Mouse (Mus musculus) forebrain, embryonic 10.5 days (tissue): ENCODE measurements around the gene Usp6nl. TPM values are rescaled to one million over a fixed set of nuclear protein-coding genes. Genes with fewer than 3 reads are reported as not detected.

Experiments
- DNase-seq: peaks from one replicate; pipeline ENCODE4 v3.0.0-alpha.2; 2017; ENCODE audit warnings: low spot score; ENCODE audit errors: extremely low spot score
- H3K27ac ChIP-seq: fragments of 300-500 bp; sonication (generic); 2 replicates; pipeline ENCODE4 v1.5.1; 2016; ENCODE audit warnings: mild to moderate bottlenecking
- H3K27me3 ChIP-seq: fragments of 300-500 bp; sonication (generic); 2 replicates; pipeline ENCODE4 v1.6.1; 2016; ENCODE audit warnings: mild to moderate bottlenecking; ENCODE audit not compliant: poor library complexity, severe bottlenecking
- H3K36me3 ChIP-seq: fragments of 300-500 bp; sonication (generic); replicated peaks from 2 replicates; pipeline ENCODE4 v1.6.1; 2016; ENCODE audit warnings: mild to moderate bottlenecking, moderate library complexity
- H3K4me1 ChIP-seq: fragments of 300-500 bp; sonication (generic); 2 replicates; pipeline ENCODE4 v1.6.1; 2016
- H3K4me3 ChIP-seq: fragments of 300-500 bp; sonication (generic); 2 replicates; pipeline ENCODE4 v1.5.1; 2016; ENCODE audit warnings: mild to moderate bottlenecking, moderate library complexity
- H3K9me3 ChIP-seq: fragments of 300-500 bp; sonication (generic); 2 replicates; pipeline ENCODE4 v1.6.1; 2016; ENCODE audit warnings: mild to moderate bottlenecking, moderate library complexity
- WGBS: fragments of 180-500 bp; shearing (Covaris S2); methylation state at CpG from one replicate; pipeline ENCODE4 v1.1.7; 2016; 5-methylcytosine and 5-hydroxymethylcytosine counted together
- polyA plus RNA-seq: library from polyadenylated mRNA; unstranded; fragments of >200 nt; fragmentation: Nextera tagmentation; extraction: Ambion mirVana; gene quantifications from 2 replicates; pipeline ENCODE4 v1.2.1, GENCODE M21; 2016

The Usp6nl gene
- polyA plus RNA-seq, 1 experiment from 2014 or later = 9.7 TPM

- WGBS = 83% methylated on average over 16 of the region's 16 CpGs
- peak overlapping the region; percentile 71 for H3K27ac ChIP-seq
- no peak overlapping the region for H3K4me3 ChIP-seq
- no peak for DNase-seq
- no peaks in the 10 kb centered on the region for H3K27me3 ChIP-seq
- H3K36me3 ChIP-seq = no peaks in the 10 kb centered on the region
- H3K9me3 ChIP-seq = peaks cover 5% of the 10 kb centered on the region; the same call in 1 of the 2 replicates
- H3K4me1 ChIP-seq = peaks cover 23% of the 10 kb centered on the region
Observed at GRCm38 (mm10) chr2:6478361-6478965, 156.0 kb downstream of the Usp6nl start.

GRCm38 (mm10) chr2:6478966-6479391 is 156.5 kb downstream of the Usp6nl start:
- H3K4me1 ChIP-seq = peaks cover 28% of the 10 kb centered on the region
- no peak for DNase-seq
- peaks cover 5% of the 10 kb centered on the region; the same call in 1 of the 2 replicates for H3K9me3 ChIP-seq
- H3K27ac ChIP-seq = peak overlapping the region; percentile 71
- H3K4me3 ChIP-seq = no peak overlapping the region
- H3K27me3 ChIP-seq = no peaks in the 10 kb centered on the region
- no peaks in the 10 kb centered on the region for H3K36me3 ChIP-seq
- 79% methylated on average over 13 of the region's 13 CpGs for WGBS

- H3K9me3 ChIP-seq = peaks cover 5% of the 10 kb centered on the region; the same call in 1 of the 2 replicates
- DNase-seq = no peak
- H3K4me1 ChIP-seq = peaks cover 30% of the 10 kb centered on the region
- H3K27ac ChIP-seq = no peak overlapping the region
- 86% methylated on average over 5 of the region's 5 CpGs for WGBS
- no peaks in the 10 kb centered on the region for H3K27me3 ChIP-seq
- H3K36me3 ChIP-seq = no peaks in the 10 kb centered on the region
- no peak overlapping the region for H3K4me3 ChIP-seq
Observed at GRCm38 (mm10) chr2:6479620-6480019, 157.2 kb downstream of the Usp6nl start.

GRCm38 (mm10) chr2:6481966-6482365 is 159.5 kb downstream of the Usp6nl start:
- H3K27me3 ChIP-seq = no peaks in the 10 kb centered on the region
- no peak overlapping the region for H3K4me3 ChIP-seq
- no peaks in the 10 kb centered on the region for H3K9me3 ChIP-seq
- no peak for DNase-seq
- 94% methylated on average over 8 of the region's 8 CpGs for WGBS
- H3K4me1 ChIP-seq = peaks cover 30% of the 10 kb centered on the region
- no peaks in the 10 kb centered on the region for H3K36me3 ChIP-seq
- H3K27ac ChIP-seq = no peak overlapping the region

- no peaks in the 10 kb centered on the region for H3K36me3 ChIP-seq
- no peaks in the 10 kb centered on the region for H3K9me3 ChIP-seq
- peak overlapping the region; percentile 65; the same call in 1 of the 2 replicates for H3K27ac ChIP-seq
- WGBS = 32% methylated on average over 3 of the region's 3 CpGs
- no peak overlapping the region for H3K4me3 ChIP-seq
- H3K4me1 ChIP-seq = peaks cover 30% of the 10 kb centered on the region
- H3K27me3 ChIP-seq = no peaks in the 10 kb centered on the region
- DNase-seq = no peak
Observed at GRCm38 (mm10) chr2:6482411-6482810, 159.9 kb downstream of the Usp6nl start.

- Histone ChIP-seq H3K4me1 (peaks cover 30% of the 10 kb centered on the region), H3K36me3 (no peaks in the 10 kb centered on the region), H3K27me3 (no peaks in the 10 kb centered on the region), H3K4me3 (no peak overlapping the region), H3K9me3 (no peaks in the 10 kb centered on the region), H3K27ac (peak overlapping the region; percentile 65)
- DNase-seq = no peak
- WGBS = 48% methylated on average over 8 of the region's 8 CpGs
Observed at GRCm38 (mm10) chr2:6483081-6483992, 160.9 kb downstream of the Usp6nl start.

GRCm38 (mm10) chr2:6484179-6484578 is 161.7 kb downstream of the Usp6nl start:
- H3K27me3 ChIP-seq = no peaks in the 10 kb centered on the region
- H3K36me3 ChIP-seq = no peaks in the 10 kb centered on the region
- 80% methylated on average over 3 of the region's 3 CpGs for WGBS
- H3K4me3 ChIP-seq = no peak overlapping the region
- H3K9me3 ChIP-seq = no peaks in the 10 kb centered on the region
- peak overlapping the region; percentile 59; the same call in 1 of the 2 replicates for H3K27ac ChIP-seq
- DNase-seq = no peak
- H3K4me1 ChIP-seq = peaks cover 24% of the 10 kb centered on the region

- no peak overlapping the region for H3K27ac ChIP-seq
- H3K27me3 ChIP-seq = no peaks in the 10 kb centered on the region
- WGBS = 85% methylated on average over 10 of the region's 10 CpGs
- H3K9me3 ChIP-seq = no peaks in the 10 kb centered on the region
- no peak overlapping the region for H3K4me3 ChIP-seq
- H3K36me3 ChIP-seq = no peaks in the 10 kb centered on the region
- no peak for DNase-seq
- peaks cover 13% of the 10 kb centered on the region for H3K4me1 ChIP-seq
Observed at GRCm38 (mm10) chr2:6487566-6488488, 165.4 kb downstream of the Usp6nl start.

GRCm38 (mm10) chr2:6488489-6489056 is 166.1 kb downstream of the Usp6nl start:
- Histone ChIP-seq H3K4me3 (no peak overlapping the region), H3K27ac (no peak overlapping the region), H3K36me3 (no peaks in the 10 kb centered on the region), H3K27me3 (no peaks in the 10 kb centered on the region), H3K9me3 (no peaks in the 10 kb centered on the region), H3K4me1 (peaks cover 6% of the 10 kb centered on the region)
- WGBS = 94% methylated on average over 14 of the region's 14 CpGs
- no peak for DNase-seq

- no peak overlapping the region for H3K27ac ChIP-seq
- H3K27me3 ChIP-seq = no peaks in the 10 kb centered on the region
- DNase-seq = no peak
- no peaks in the 10 kb centered on the region for H3K4me1 ChIP-seq
- WGBS = 91% methylated on average over 6 of the region's 6 CpGs
- H3K36me3 ChIP-seq = no peaks in the 10 kb centered on the region
- H3K4me3 ChIP-seq = no peak overlapping the region
- no peaks in the 10 kb centered on the region for H3K9me3 ChIP-seq
Observed at GRCm38 (mm10) chr2:6490076-6490475, 167.6 kb downstream of the Usp6nl start.

GRCm38 (mm10) chr2:6490870-6491269 is 168.4 kb downstream of the Usp6nl start:
- Histone ChIP-seq H3K36me3 (no peaks in the 10 kb centered on the region), H3K4me3 (no peak overlapping the region), H3K4me1 (no peaks in the 10 kb centered on the region), H3K9me3 (no peaks in the 10 kb centered on the region), H3K27me3 (no peaks in the 10 kb centered on the region), H3K27ac (no peak overlapping the region)
- DNase-seq = no peak
- WGBS = 82% methylated on average over 4 of the region's 4 CpGs

- H3K27ac ChIP-seq = no peak overlapping the region
- H3K36me3 ChIP-seq = no peaks in the 10 kb centered on the region
- WGBS = 82% methylated on average over 5 of the region's 5 CpGs
- H3K4me3 ChIP-seq = no peak overlapping the region
- DNase-seq = no peak
- H3K27me3 ChIP-seq = no peaks in the 10 kb centered on the region
- H3K9me3 ChIP-seq = no peaks in the 10 kb centered on the region
- no peaks in the 10 kb centered on the region for H3K4me1 ChIP-seq
Observed at GRCm38 (mm10) chr2:6493886-6494285, 171.4 kb downstream of the Usp6nl start.
